Mouse (Mus musculus) cerebellum, adult 9-10 months (tissue): ENCODE results near the gene Gm20855.
"Not testable (repeated sequence)": the region's sequence is repeated elsewhere in the genome, so short reads cannot be mapped to it uniquely, and the experiment has no call there.

Source experiments
- DNase-seq: peaks from one replicate; pipeline ENCODE4 v3.0.0; 2022

Gene Gm20855

DNA sequence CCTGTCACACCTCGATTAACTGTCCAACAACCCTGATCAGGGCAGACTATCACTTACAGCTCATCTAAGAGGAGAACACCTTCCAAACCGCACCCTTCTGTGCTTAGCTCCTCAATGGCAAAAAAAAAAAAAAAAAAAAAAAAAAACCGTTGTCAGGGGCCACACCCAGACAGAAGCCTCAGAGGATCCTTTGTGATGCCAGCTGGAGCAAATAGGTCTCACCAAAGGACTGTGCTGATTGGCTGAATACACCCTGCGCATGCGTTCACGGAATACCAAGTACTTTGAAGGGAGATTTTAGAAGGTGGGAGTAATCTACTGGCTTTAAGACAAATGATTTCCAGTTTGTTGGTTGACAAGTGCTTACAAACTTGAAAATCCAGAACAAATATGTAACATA lies at the start of gene Gm20855:
Gene Gm20855 (minus strand): TSS at position 101 of the 400 bp plus-strand sequence.
- DNase-seq: not testable (repeated sequence)
